Mouse (Mus musculus) megakaryocyte, embryonic 14.5 days (primary cell): ENCODE measurements around the gene Olfr467. TPM values are rescaled to one million over a fixed set of nuclear protein-coding genes. Genes with fewer than 3 reads are reported as not detected.
"Not testable (repeated sequence)": the region's sequence is repeated elsewhere in the genome, so short reads cannot be mapped to it uniquely, and the experiment has no call there.

ENCODE experiments used
- H3K27me3 ChIP-seq: replicated peaks from 2 replicates; pipeline ENCODE3; 2012; ENCODE audit warnings: inconsistent platforms
- H3K36me3 ChIP-seq: replicated peaks from 2 replicates; pipeline ENCODE3; 2012; ENCODE audit warnings: low read length, inconsistent platforms, mixed read lengths
- H3K4me1 ChIP-seq: 2 replicates; pipeline ENCODE4 v1.6.1; 2012; ENCODE audit warnings: inconsistent platforms
- H3K4me3 ChIP-seq: replicated peaks from 2 replicates; pipeline ENCODE3; 2012; ENCODE audit warnings: moderate library complexity, mild to moderate bottlenecking, inconsistent platforms
- H3K9me3 ChIP-seq: 2 replicates; pipeline ENCODE4 v1.6.1; 2012; ENCODE audit warnings: inconsistent platforms
- FLI1 ChIP-seq: IDR thresholded peaks from 2 replicates; pipeline ENCODE4 v1.6.1; 2012; ENCODE audit warnings: low read length, inconsistent platforms, mixed read lengths
- GATA1 ChIP-seq: IDR thresholded peaks from 3 replicates; pipeline ENCODE4 v1.6.1; 2012; ENCODE audit warnings: mixed read lengths, low read length, inconsistent platforms, borderline replicate concordance
- polyA plus RNA-seq: library from polyadenylated mRNA; stranded (reverse); fragments of >175 nt; gene quantifications from 2 replicates; pipeline ENCODE4 v1.2.3, GENCODE M21; 2012; ENCODE audit warnings: low replicate concordance; ENCODE audit not compliant: insufficient read depth

Gene Olfr467
- polyA plus RNA-seq, 1 experiment, result not detected

DNA sequence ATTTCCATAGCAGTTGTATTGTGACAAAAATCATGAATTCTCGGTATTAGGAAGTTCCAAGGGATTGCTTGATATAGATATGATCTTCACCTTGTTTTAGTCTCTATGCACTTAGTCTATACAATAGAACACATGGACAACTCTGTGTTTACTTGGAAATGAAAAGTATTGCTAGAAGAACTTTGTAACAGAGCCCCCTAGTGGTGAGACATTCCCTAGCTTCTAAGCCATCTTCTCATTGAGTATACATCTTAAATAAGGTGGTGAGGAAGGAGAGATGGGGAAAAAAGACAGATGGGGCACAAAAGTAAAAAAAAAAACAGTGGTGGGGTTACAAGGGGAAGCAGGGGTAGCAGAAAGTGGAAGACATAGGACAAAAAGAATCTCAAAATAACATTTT is 29.7 kb downstream of the Olfr467 start:
- Histone ChIP-seq H3K4me3 (no peak overlapping the region), H3K9me3 (no peaks in the 10 kb centered on the region), H3K36me3 (no peaks in the 10 kb centered on the region), H3K4me1 (no peaks in the 10 kb centered on the region), H3K27me3 (no peaks in the 10 kb centered on the region)
- TF ChIP-seq GATA1 (no peak), FLI1 (no peak)

- H3K27me3 ChIP-seq, H3K4me3 ChIP-seq, H3K36me3 ChIP-seq, H3K4me1 ChIP-seq, H3K9me3 ChIP-seq: not testable (repeated sequence)
Observed at GRCm38 (mm10) chr7:107847390-107847789, 35.3 kb downstream of the Olfr467 start, which contains the start of gene Olfr470. Gene Olfr470 (minus strand): TSS chr7:107847490.

Other genes with a start within 250 kb of the Olfr467 start
- not detected in 2 replicates for gene Olfml1, start 244.8 kb upstream of the Olfr467 start, polyA plus RNA-seq
- 0.66 and 1.6 TPM in 2 replicates for gene Ppfibp2, start 217.1 kb upstream of the Olfr467 start, polyA plus RNA-seq
- gene 5330417H12Rik, start 187.1 kb upstream of the Olfr467 start, polyA plus RNA-seq, result not detected in 2 replicates
- gene Cyb5r2, start 54.2 kb upstream of the Olfr467 start, polyA plus RNA-seq, result not detected in 2 replicates
- not detected in 2 replicates for gene Ovch2, start 11.1 kb upstream of the Olfr467 start, polyA plus RNA-seq
- gene Olfr469, start 13.3 kb downstream of the Olfr467 start, polyA plus RNA-seq, result not detected in 2 replicates
- not detected in 2 replicates for gene Olfr470, start 35.2 kb downstream of the Olfr467 start, polyA plus RNA-seq
- gene Olfr472, start 85.6 kb downstream of the Olfr467 start, polyA plus RNA-seq, result not detected in 2 replicates
- gene Olfr473, start 118.2 kb downstream of the Olfr467 start, polyA plus RNA-seq, result 2.0 TPM in 1 of 2 replicates, not detected in the other
- not detected in 2 replicates for gene Olfr474, start 142.4 kb downstream of the Olfr467 start, polyA plus RNA-seq
- not detected in 2 replicates for gene Olfr476, start 152.5 kb downstream of the Olfr467 start, polyA plus RNA-seq
- not detected in 2 replicates for gene Olfr477, start 174.4 kb downstream of the Olfr467 start, polyA plus RNA-seq
- not detected in 2 replicates for gene Olfr478, start 221.7 kb downstream of the Olfr467 start, polyA plus RNA-seq
- not detected in 2 replicates for gene Olfr479, start 238.4 kb downstream of the Olfr467 start, polyA plus RNA-seq